Mouse (Mus musculus) erythroid progenitor cell, adult 5-6 weeks (primary cell): Measurements from ENCODE around the gene C130026I21Rik. TPM values are rescaled to one million over a fixed set of nuclear protein-coding genes. Genes with fewer than 3 reads are reported as not detected.
"Not testable (repeated sequence)": the region's sequence is repeated elsewhere in the genome, so short reads cannot be mapped to it uniquely, and the experiment has no call there.

Source experiments
- ATAC-seq: replicated peaks from 2 replicates; pipeline ENCODE4 v1.8.0; 2016; ENCODE audit warnings: moderate number of reproducible peaks, mild to moderate bottlenecking, moderate TSS enrichment, inconsistent platforms; ENCODE audit not compliant: poor library complexity, low FRiP score, severe bottlenecking
- total RNA-seq, 2 experiments: library from RNA; stranded (forward) in 1 of 2; stranded (reverse) in 1 of 2; fragments of 150-400 nt in 1 of 2; fragments of 186-747, 209-891 nt in 1 of 2; gene quantifications; 2 replicates each; pipeline versions ENCODE4 v1.2.3 to v1.2.4; 2015 to 2017; ENCODE audit warnings: low replicate concordance in 2 of 2

The C130026I21Rik gene
- total RNA-seq (2015; ENCODE audit: low replicate concordance) (13.3 TPM in 1 of 2 replicates, not detected in the other), total RNA-seq (2017; ENCODE audit: low replicate concordance) (3.1 TPM in 1 of 2 replicates, not detected in the other)

- not testable (repeated sequence) for ATAC-seq
Observed at GRCm38 (mm10) chr1:85270466-85270865, at the start of gene C130026I21Rik. C130026I21Rik (minus strand) TSS chr1:85270566.

- ATAC-seq, result not testable (repeated sequence)
Observed at GRCm38 (mm10) chr1:85287063-85287462, 16.7 kb upstream of the C130026I21Rik start.

- ATAC-seq, result not testable (repeated sequence)
Observed at GRCm38 (mm10) chr1:85276421-85276820, 6.1 kb upstream of the C130026I21Rik start.

GRCm38 (mm10) chr1:85258634-85259033 lies 11.7 kb downstream of the C130026I21Rik start:
- ATAC-seq, result not testable (repeated sequence)

- ATAC-seq, result not testable (repeated sequence)
Observed at GRCm38 (mm10) chr1:85255217-85255616, 15.1 kb downstream of the C130026I21Rik start.

- ATAC-seq, result not testable (repeated sequence)
Observed at GRCm38 (mm10) chr1:85251211-85251610, 19.2 kb downstream of the C130026I21Rik start.

GRCm38 (mm10) chr1:85248985-85249384 lies 21.4 kb downstream of the C130026I21Rik start:
- ATAC-seq, result not testable (repeated sequence)

- not testable (repeated sequence) for ATAC-seq
Observed at GRCm38 (mm10) chr1:85246776-85247460, 23.4 kb downstream of the C130026I21Rik start.

- not testable (repeated sequence) for ATAC-seq
Observed at GRCm38 (mm10) chr1:85246266-85246665, 24.1 kb downstream of the C130026I21Rik start.

GRCm38 (mm10) chr1:85244941-85245340 lies 25.4 kb downstream of the C130026I21Rik start:
- ATAC-seq, result not testable (repeated sequence)

- ATAC-seq, result not testable (repeated sequence)
Observed at GRCm38 (mm10) chr1:85243023-85243422, 27.3 kb downstream of the C130026I21Rik start.

- not testable (repeated sequence) for ATAC-seq
Observed at GRCm38 (mm10) chr1:85239018-85239775, 31.2 kb downstream of the C130026I21Rik start.

GRCm38 (mm10) chr1:85206531-85206930 lies 63.8 kb downstream of the C130026I21Rik start:
- not testable (repeated sequence) for ATAC-seq

- not testable (repeated sequence) for ATAC-seq
Observed at GRCm38 (mm10) chr1:85199523-85199922, 70.8 kb downstream of the C130026I21Rik start.

GRCm38 (mm10) chr1:85198647-85199350 lies 71.6 kb downstream of the C130026I21Rik start:
- not testable (repeated sequence) for ATAC-seq

- not testable (repeated sequence) for ATAC-seq
Observed at GRCm38 (mm10) chr1:85196732-85197131, 73.6 kb downstream of the C130026I21Rik start.

GRCm38 (mm10) chr1:85193761-85194160 lies 76.6 kb downstream of the C130026I21Rik start:
- ATAC-seq, result not testable (repeated sequence)

- ATAC-seq, result not testable (repeated sequence)
Observed at GRCm38 (mm10) chr1:85181981-85182380, 88.4 kb downstream of the C130026I21Rik start.

GRCm38 (mm10) chr1:85178971-85179370 lies 91.4 kb downstream of the C130026I21Rik start:
- ATAC-seq, result not testable (repeated sequence)

- ATAC-seq, result not testable (repeated sequence)
Observed at GRCm38 (mm10) chr1:85162841-85163240, 107.5 kb downstream of the C130026I21Rik start.
